Mouse (Mus musculus) heart, postnatal 36 days (tissue): ENCODE results near the gene Gm10644. TPM values are rescaled to one million over a fixed set of nuclear protein-coding genes. Genes with fewer than 3 reads are reported as not detected.

ENCODE experiments used
- DNase-seq, 2 experiments: peaks; one replicate each; pipeline ENCODE4 v3.0.0; 2021 to 2022
- intact Hi-C: fragments of 180-260 bp; cut with DNase I; formaldehyde crosslinking; loops from one replicate; pipeline ENCODE4 v1.15.1; 2025
- microRNA-seq, 2 experiments: library from miRNA; unstranded; fragments of <30 nt; microRNA quantifications; one replicate each; pipeline ENCODE4 v1.2.0; 2021; ENCODE audit warnings: borderline number of aligned reads in 2 of 2
- total RNA-seq, 2 experiments: library from RNA; stranded (reverse); gene quantifications; 2 replicates each; pipeline ENCODE4 v1.2.3; 2021

Gene Gm10644
- total RNA-seq, 2 experiments from 2014 or later = 0.92 to 0.95 TPM

DNA sequence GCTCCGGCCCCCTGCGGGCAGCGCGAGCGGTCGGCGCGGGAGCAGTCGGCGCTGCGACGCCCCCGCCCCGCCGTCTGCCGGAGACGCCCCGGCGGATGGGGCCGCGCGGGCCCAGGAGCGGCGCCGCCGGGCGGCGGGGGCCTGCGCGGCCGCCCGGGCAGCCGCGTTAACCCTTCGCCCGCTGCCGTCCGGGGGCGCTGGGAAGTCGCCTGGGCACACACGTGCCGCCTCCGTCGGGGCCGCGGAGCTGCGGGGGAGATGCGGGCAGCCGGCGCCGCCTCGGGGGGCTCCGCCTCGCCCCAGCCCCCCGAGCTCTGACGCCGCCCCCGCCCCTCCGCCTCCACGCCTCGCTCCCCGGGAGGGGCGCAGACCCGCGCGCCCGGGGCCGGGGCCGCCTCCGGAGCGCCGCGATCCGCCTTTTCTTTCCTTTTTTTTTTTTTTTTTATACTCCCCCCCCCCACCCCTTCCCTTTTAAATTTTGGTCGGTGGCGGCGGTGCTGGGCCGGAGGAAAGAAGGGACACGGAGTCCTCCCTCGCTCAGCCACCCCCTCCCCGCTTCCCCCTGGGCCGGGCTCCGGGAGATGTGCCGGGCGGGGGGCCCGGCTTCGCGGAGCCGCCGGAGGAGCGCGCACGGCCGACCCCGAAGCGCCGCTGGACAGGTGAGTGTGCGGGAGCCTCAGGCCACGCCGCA lies 54.6 kb downstream of the Gm10644 start:
- intact Hi-C loops = no loop called here
- no peak for DNase-seq

DNA sequence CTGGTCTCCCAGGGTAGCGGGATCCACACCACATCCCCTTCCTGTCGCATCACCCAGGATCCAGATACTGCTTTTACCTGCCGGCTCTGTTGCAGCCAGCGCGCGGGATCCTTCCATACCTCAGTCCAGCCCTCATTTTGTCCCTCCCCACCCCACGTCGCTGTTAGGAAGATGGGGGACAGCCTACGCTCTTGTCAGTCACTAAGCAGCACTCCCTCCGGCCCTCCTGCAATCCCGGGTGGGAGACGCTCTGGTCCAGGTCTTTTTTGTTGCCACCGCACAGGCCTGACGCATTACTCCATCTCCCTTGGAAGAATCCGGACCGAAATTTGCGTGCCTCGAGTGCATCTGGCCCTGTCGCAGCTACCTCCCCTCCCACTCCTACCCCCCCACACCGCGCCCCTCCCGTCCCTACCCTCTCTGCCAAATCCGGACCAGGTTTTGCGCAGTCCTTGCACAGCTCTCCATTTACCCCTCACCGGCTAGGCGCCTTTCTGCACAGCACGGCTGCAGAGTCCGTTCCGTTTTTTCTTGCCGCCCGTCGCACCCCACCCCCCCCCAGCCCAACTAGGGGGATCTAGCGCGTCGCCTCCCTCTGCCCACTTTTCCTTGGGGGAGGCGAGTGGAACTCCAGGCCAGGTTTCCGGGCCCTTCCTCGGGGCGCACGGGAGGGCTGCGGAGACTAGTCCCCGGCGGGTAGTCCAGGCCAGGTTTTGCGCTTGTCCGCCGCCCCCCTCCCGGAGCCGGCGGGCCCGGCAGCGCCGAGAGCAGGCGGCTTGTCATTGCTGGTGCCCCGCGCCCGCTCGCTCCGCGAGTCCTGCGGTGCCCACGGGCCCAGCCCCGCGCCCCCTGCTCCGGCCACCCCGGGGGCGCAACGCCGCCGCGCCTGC lies 55.4 kb downstream of the Gm10644 start, which contains the start of gene Adgrl1:
Adgrl1 (plus strand) TSS at position 743 of the 890 bp plus-strand sequence.
- peak; percentile 91 to 92 for DNase-seq
- intact Hi-C loops = loop anchor here (5.0 kb wide), 2 partner anchors 98 to 332 kb away; partner anchors contain the start of genes Ndufb7 and Samd1

DNA sequence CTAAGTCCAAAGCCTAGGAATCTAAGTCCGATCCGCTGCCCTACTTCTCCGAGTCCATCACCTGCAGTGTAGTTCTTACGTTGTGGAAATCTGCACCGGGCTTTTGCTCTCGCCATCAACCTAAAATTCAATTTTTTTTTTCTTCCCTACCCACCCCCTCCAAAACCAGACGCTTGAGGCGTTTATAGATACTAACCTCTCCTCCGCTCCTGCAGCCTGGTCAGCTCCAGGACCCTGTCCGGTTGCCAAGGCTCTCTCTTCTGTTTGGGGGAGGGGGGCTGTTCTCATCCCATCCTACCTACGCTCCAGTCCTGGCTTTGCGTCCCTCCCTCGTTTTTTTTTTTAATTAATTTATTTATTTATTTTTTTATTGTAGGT lies 56.0 kb downstream of the Gm10644 start:
- peak in 1 of 2 experiments; percentile 54 for DNase-seq
- intact Hi-C loops = loop anchor here (5.0 kb wide), 2 partner anchors 98 to 332 kb away; partner anchors contain the start of genes Ndufb7 and Samd1

DNA sequence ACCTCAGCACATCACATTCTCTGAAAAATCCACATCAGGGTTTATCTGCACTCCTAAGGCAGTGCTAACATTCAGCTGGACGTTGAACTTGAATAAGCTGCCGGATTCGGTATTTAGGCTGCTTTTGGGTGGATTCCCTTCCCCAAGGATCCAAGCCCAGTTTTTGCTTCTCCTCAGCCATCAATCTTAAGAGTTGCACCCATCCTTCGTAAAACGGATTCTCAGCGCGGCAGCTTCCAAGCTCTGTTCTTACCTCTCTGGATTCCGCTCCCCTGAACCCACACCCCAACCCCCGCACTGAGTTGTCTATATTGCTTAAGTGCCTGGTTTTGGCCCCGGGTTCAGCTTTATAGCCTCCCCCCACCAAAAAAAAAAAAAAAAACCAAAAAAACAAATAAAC lies 56.5 kb downstream of the Gm10644 start:
- no peak for DNase-seq
- intact Hi-C loops = loop anchor here (5.0 kb wide), 2 partner anchors 99 to 331 kb away; partner anchors contain the start of genes Ndufb7 and Samd1

DNA sequence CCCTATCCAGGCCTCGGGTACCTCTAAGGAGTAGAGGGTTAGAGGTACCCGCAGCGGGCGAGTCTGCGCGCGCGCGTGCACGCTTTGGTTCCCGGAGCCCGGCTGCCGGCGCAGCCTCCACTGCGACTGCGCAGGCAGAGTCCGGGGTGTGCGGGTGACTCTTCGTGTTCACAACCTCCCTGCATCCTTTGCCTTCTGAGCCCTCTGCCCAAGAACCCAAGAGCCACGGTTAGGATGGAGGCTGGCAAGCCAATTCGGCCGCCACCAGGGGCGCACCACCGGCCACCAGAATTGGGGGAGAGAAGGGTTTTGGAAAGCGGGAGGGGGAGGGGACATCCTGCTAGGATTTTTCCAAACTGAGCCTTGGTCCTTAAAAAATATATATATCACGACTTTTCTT lies 57.8 kb downstream of the Gm10644 start:
- peak; percentile 42 to 61 for DNase-seq
- intact Hi-C loops = loop anchor here (2.0 to 5.0 kb wide), 3 partner anchors 58 to 330 kb away; partner anchors contain the start of genes Asf1b, Gm10644, Ndufb7 and Samd1

DNA sequence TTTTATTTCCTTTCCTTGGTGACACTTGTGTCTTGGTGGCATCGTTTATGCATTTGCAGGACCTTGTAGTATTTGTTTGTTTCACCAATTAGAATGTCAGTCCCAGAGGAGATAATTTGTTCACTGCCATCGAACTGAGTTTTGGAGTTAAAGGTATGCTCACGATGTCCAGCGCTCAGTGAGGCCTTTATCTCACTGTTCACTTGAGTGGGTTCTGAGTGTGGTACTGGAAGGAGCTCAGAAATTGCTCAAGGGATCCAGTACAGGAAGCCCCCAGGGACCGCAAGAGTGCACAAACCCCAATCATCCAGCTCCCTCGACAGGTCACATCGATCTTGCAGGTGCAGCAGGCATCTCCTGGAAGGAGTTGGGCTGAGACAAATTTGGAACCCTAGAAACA lies 58.5 kb downstream of the Gm10644 start:
- DNase-seq = no peak
- intact Hi-C loops = loop anchor here (2.0 to 5.0 kb wide), 3 partner anchors 58 to 329 kb away; partner anchors contain the start of genes Asf1b, Gm10644, Ndufb7 and Samd1

DNA sequence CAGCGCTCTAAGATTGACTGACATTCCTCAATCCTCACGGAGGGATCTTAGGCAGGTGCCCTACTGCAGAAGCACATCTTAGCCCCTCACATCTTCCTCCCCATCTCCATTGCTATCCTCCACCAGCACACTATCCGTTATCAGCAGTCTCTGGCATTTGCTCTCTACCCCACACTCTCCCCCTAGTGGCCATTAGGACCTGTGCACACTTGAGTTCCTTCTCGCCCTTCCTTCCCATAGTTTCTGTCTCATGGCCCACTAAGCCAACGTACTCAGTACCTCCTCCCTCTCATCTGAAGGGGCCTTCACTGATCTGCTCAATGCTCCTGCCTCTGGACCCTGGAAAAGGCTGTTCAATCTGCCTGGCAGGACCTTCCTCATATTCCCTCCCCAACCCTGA lies 59.1 kb downstream of the Gm10644 start:
- intact Hi-C loops = loop anchor here (2.0 to 5.0 kb wide), 4 partner anchors 59 to 329 kb away; partner anchors contain the start of genes Asf1b, Gm10644, Ndufb7 and Samd1
- DNase-seq = peak in 1 of 2 experiments; percentile 53

DNA sequence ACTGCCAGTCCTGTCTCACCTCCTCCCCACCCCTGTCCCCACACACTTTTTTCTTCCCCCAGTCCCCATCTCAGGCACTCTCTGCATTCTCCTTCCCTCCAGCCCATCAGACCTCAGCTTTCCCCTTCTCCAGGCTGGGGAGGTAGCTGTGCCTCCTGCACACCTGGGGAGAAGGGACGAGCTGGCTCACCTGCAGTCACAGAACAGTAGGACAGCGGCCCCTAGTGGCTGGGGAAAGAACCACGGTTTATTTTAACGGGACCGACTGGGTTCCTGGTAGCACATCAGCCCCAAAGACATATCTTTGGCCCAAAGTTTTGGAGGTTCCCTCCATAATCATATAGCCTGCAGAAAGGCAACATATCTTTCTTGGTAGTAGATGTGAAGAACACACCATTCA lies 61.1 kb downstream of the Gm10644 start:
- intact Hi-C loops = loop anchor here (1.0 to 2.0 kb wide), 3 partner anchors 111 to 231 kb away; no protein-coding TSS in a partner anchor
- peak; percentile 78 to 84 for DNase-seq

DNA sequence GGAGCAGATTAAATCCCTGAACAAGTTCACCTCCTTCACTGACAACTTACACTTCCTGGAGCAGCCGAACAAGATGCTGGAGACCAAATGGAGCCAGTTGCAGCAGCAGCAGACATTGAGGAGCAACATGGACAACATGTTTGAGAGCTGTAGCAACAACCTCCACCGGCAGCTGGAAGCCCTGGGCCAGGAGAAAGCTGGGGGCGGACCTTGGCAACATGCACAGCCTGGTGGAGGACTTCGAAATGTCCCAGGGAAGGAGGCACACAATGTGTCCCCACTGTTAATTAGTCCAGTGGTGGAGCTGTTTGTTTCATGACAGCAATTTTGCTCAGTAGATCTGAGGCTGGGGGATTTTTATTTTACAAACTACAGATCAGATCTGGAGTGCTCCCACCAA lies 62.9 kb downstream of the Gm10644 start:
- DNase-seq = no peak
- intact Hi-C loops = no loop called here

DNA sequence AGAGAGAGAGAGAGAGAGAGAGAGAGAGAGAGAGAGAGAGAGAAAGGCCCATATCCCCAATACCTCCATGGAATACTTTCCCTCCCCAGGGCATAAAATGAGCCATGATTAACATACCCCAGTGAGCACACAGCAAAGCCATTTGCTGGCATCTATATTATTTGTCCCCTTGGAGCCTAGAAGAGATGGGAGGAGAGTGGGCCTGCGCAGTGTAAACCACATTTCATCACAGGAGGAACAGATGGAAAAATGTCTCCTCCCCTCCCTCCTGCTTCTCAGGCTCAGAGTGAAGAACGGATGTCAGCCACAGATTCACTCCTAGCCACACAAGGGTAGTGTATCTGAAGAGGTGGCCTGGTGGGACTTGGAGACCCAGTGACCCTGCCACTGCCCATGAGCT lies 66.6 kb downstream of the Gm10644 start:
- DNase-seq = no peak
- intact Hi-C loops = no loop called here

Small RNA genes lying within 50 kb of the gene (microRNA-seq; reads per million reads assigned to microRNA genes)
- gene Gm44330 (0 reads per million in 2 experiments), gene Gm44450 (0 reads per million in 2 experiments)

Other genes starting within 250 kb of the Gm10644 start
- 10 to 100 TPM; 15.8 to 17.2 TPM for gene Ddx39, start 240.0 kb downstream of the Gm10644 start, total RNA-seq
- gene Adgre5, start 213.9 kb downstream of the Gm10644 start, total RNA-seq = 10 to 100 TPM; 39.5 to 52.7 TPM
- gene Adgrl1, start 55.1 kb downstream of the Gm10644 start, total RNA-seq = 10 to 100 TPM; 13.9 to 15.0 TPM
- 1 to 10 TPM; 1.2 to 2.4 TPM for gene Asf1b, start 302 bp upstream of the Gm10644 start, total RNA-seq
- gene Prkaca, start 17.8 kb upstream of the Gm10644 start, total RNA-seq = 100 to 1,000 TPM; 336 to 360 TPM
- gene Samd1, start 42.5 kb upstream of the Gm10644 start, total RNA-seq = 10 to 100 TPM; 27.3 to 33.1 TPM
- not detected for gene 1700067K01Rik, start 46.3 kb upstream of the Gm10644 start, total RNA-seq
- 1 to 10 TPM; 2.6 to 3.4 TPM for gene 2210011C24Rik, start 57.0 kb upstream of the Gm10644 start, total RNA-seq
- gene Palm3, start 66.3 kb upstream of the Gm10644 start, total RNA-seq = under 1 TPM; 0.11 to 0.87 TPM
- 1 to 10 TPM; 3.0 to 3.1 TPM for gene Il27ra, start 87.4 kb upstream of the Gm10644 start, total RNA-seq
- not detected for gene Rln3, start 89.8 kb upstream of the Gm10644 start, total RNA-seq
- 1 to 10 TPM; 4.1 to 4.5 TPM for gene Gm10643, start 109.9 kb upstream of the Gm10644 start, total RNA-seq
- gene Rfx1, start 111.6 kb upstream of the Gm10644 start, total RNA-seq = 10 to 100 TPM; 11.0 to 12.3 TPM
- gene Dcaf15, start 149.6 kb upstream of the Gm10644 start, total RNA-seq = 1 to 10 TPM; 8.1 to 8.2 TPM
- gene Podnl1, start 170.8 kb upstream of the Gm10644 start, total RNA-seq = not detected
- 10 to 100 TPM; 14.5 to 15.8 TPM for gene Cc2d1a, start 192.7 kb upstream of the Gm10644 start, total RNA-seq
- under 1 TPM in 1 of 2 experiments, not detected in 1; 0.36 TPM for gene 4930432K21Rik, start 192.8 kb upstream of the Gm10644 start, total RNA-seq
- gene Nanos3, start 230.0 kb upstream of the Gm10644 start, total RNA-seq = under 1 TPM; 0.80 to 0.95 TPM